Mouse (Mus musculus): ENCODE data around the gene Snx22. TPM values are rescaled to one million over a fixed set of nuclear protein-coding genes. Genes with fewer than 3 reads are reported as not detected.

Snx22 gene
- polyA plus RNA-seq, 1 experiment from 2014 or later, result 1.4 TPM

DNA sequence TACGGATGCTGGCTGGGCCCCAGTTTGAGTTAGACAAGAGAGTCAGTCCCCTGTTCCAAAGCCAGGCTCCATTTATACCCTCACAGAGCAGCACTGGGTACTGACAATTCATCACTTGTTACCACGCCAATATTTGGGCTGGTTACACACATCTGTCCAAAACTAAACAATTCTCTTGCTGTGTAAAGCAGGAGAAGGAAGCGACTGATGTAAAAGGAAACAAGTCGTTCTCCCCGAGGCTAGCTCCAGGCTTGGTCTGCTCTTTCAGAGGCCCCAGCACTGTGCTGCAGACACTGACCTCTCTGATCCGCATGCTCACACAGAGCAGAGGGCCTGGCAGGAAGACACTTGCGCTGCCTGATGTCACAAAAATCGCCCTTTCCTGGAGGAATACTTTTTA is 32.1 kb upstream of the Snx22 start:
- 78% methylated on average over 8 of the region's 8 CpGs for WGBS
- Histone ChIP-seq H3K4me2 (replicated peaks; ENCODE audit: low read depth, low read length) (no peak overlapping the region), H3K4me3 (ENCODE audit: low read depth, low read length) (no peak overlapping the region), H3K27ac (ENCODE audit: low read length) (no peak overlapping the region), H3K27me3 (ENCODE audit: control insufficient read depth, insufficient read depth, low read length) (no peaks in the 10 kb centered on the region), H3K9ac (replicated peaks; ENCODE audit: low read depth, low read length) (no peak overlapping the region), H3K36me3 (ENCODE audit: control insufficient read depth, insufficient read depth, low read length) (peaks cover 64% of the 10 kb centered on the region), H3K9me3 (ENCODE audit: control insufficient read depth, low read depth, low read length) (no peaks in the 10 kb centered on the region), H3K4me1 (ENCODE audit: control insufficient read depth, insufficient read depth, low read length) (no peaks in the 10 kb centered on the region)
- no peak for ATAC-seq (ENCODE audit: insufficient number of reproducible peaks, insufficient read depth, low FRiP score, low read depth)

DNA sequence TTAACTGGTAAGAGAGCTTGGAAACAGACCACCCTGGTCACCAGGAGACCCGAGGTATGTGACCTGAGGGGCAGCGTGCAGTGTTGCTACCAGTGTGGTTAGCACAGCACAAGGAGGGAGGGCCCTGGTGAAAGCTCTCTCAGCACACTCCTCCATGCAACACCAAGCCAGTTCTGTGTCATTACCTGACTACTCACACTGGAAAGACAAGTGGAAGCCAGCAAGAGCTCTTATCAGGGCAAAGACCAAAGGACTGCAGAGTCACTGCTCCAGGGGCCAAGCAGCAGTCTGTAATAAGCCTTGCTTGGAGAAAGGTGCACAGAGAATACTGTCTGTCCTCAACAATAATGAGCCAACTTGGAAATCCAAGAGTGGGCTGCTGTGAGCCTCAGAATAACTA is 23.1 kb upstream of the Snx22 start:
- Histone ChIP-seq H3K4me2 (replicated peaks; ENCODE audit: low read depth, low read length) (no peak overlapping the region), H3K36me3 (ENCODE audit: control insufficient read depth, insufficient read depth, low read length) (peaks cover 73% of the 10 kb centered on the region), H3K9ac (replicated peaks; ENCODE audit: low read depth, low read length) (no peak overlapping the region), H3K27me3 (ENCODE audit: control insufficient read depth, insufficient read depth, low read length) (no peaks in the 10 kb centered on the region), H3K4me3 (ENCODE audit: low read depth, low read length) (no peak overlapping the region), H3K4me1 (ENCODE audit: control insufficient read depth, insufficient read depth, low read length) (peaks cover 6% of the 10 kb centered on the region; the same call in 1 of the 2 replicates), H3K27ac (ENCODE audit: low read length) (no peak overlapping the region; the same call in 1 of the 2 replicates), H3K9me3 (ENCODE audit: control insufficient read depth, low read depth, low read length) (no peaks in the 10 kb centered on the region)
- ATAC-seq (ENCODE audit: insufficient number of reproducible peaks, insufficient read depth, low FRiP score, low read depth), result no peak
- whole genome bisulfite sequencing, result 59% methylated on average over 2 of the region's 2 CpGs

DNA sequence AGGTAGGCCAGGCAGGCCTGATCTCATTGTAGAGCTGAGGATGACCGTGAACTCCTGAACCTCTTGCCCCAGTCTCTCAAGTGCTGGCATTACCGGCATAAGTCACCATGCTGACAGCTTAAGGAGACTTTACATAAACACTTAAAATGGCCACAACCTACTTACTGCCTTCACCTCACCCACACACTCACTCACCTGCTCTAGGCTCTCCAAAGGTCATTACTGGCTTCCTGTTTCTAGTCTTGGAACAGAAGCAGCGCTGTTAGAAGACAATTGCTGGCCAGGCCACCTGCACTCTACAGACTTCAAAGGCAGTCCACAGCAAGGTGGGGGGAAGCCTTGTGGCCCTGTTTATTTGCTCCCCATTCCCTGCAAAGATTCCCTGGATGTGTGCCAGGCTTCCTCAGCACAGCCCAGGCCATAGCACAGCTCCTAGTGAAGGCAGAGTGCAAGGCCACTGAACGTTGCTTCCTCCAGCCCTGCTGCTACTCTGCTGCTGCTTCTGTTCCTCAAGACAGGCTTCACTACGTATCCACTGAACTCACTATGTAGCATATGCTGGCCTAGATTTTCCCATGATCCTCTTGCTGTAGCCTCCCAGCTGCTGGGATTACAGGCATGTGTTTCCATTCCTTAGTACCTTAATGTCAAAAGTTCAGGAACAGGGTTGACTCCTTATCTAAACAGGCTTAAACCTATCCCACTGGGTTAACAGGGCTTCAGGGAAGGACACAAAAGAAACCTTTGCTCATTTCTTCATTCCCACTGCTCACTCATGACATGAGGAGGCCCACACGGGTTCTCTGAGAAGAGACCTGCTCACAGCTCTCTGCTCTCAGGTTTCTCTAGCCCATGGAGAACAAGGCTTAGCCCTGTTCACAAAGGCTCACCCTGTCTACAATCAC is 22.1 kb upstream of the Snx22 start:
- Histone ChIP-seq H3K9me3 (ENCODE audit: control insufficient read depth, low read depth, low read length) (no peaks in the 10 kb centered on the region), H3K36me3 (ENCODE audit: control insufficient read depth, insufficient read depth, low read length) (peaks cover 72% of the 10 kb centered on the region), H3K4me2 (replicated peaks; ENCODE audit: low read depth, low read length) (no peak overlapping the region), H3K4me1 (ENCODE audit: control insufficient read depth, insufficient read depth, low read length) (peaks cover 6% of the 10 kb centered on the region; the same call in 1 of the 2 replicates), H3K27ac (ENCODE audit: low read length) (peak overlapping the region; percentile 28; the same call in 1 of the 2 replicates), H3K27me3 (ENCODE audit: control insufficient read depth, insufficient read depth, low read length) (no peaks in the 10 kb centered on the region), H3K9ac (replicated peaks; ENCODE audit: low read depth, low read length) (no peak overlapping the region), H3K4me3 (ENCODE audit: low read depth, low read length) (no peak overlapping the region)
- ATAC-seq (ENCODE audit: insufficient number of reproducible peaks, insufficient read depth, low FRiP score, low read depth), result no peak
- 31% methylated on average over 6 of the region's 6 CpGs for WGBS

DNA sequence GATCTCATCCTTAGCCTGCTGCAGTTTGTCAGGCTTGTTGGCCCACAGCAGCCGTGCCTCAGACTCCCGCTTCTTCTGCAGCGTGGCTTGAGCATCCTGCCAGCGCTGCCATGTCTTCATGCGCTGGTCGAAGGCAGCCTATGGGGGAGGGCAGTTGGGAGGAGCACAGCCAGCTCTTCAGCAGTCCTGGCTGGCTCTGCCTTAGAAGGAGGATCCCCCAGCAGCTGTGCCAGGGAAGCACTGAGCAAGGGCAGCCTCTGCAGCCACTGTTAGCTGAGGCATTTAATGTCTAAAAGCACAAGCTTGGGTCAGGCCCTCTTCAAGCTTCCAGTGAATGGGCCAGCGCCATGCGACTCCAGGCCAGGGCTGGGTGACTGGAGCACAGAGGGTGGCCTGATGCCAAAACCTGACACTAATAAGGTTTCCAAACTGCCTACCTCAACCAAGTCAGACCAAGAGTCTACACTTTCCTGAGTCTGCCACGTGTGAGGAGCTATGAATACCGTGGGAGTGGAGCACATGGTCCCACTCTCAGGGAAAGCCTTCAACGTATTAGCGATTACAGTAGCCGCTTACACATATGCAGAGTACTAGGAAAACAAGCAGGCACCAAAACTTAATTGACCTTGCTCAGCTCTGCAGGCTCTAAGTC is 21.2 kb upstream of the Snx22 start:
- ATAC-seq (ENCODE audit: insufficient number of reproducible peaks, insufficient read depth, low FRiP score, low read depth), result no peak
- no peak overlapping the region for H3K9ac ChIP-seq (replicated peaks; ENCODE audit: low read depth, low read length)
- H3K27ac ChIP-seq (ENCODE audit: low read length), result peak overlapping the region; percentile 33; the same call in 1 of the 2 replicates
- H3K4me3 ChIP-seq (ENCODE audit: low read depth, low read length), result no peak overlapping the region
- no peak overlapping the region for H3K4me2 ChIP-seq (replicated peaks; ENCODE audit: low read depth, low read length)
- H3K36me3 ChIP-seq (ENCODE audit: control insufficient read depth, insufficient read depth, low read length), result peaks cover 67% of the 10 kb centered on the region
- H3K4me1 ChIP-seq (ENCODE audit: control insufficient read depth, insufficient read depth, low read length), result peaks cover 6% of the 10 kb centered on the region; the same call in 1 of the 2 replicates
- 81% methylated on average over 13 of the region's 13 CpGs for WGBS
- H3K9me3 ChIP-seq (ENCODE audit: control insufficient read depth, low read depth, low read length), result no peaks in the 10 kb centered on the region
- H3K27me3 ChIP-seq (ENCODE audit: control insufficient read depth, insufficient read depth, low read length), result no peaks in the 10 kb centered on the region

DNA sequence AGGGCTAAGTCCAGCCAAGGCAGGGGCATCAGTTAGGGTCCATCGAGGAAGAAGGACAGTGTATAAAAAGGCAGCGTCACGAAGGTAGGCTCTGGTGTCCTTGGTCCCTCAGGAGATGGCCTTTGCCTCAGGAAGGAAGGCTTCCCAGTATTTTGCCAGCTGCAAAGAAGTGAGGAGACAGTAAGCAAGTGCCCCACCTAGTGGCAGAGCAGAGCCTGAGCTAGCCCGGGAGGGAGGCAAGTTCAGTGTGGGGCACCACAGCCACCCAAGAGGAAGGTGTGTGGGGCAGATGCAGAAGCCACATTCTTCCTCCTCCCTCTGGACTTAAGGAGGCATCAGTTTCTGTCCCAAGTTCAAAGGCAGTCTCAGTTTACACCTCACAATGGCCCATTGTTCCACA is 18.9 kb upstream of the Snx22 start:
- Histone ChIP-seq H3K9me3 (ENCODE audit: control insufficient read depth, low read depth, low read length) (no peaks in the 10 kb centered on the region), H3K27me3 (ENCODE audit: control insufficient read depth, insufficient read depth, low read length) (no peaks in the 10 kb centered on the region), H3K27ac (ENCODE audit: low read length) (no peak overlapping the region), H3K4me1 (ENCODE audit: control insufficient read depth, insufficient read depth, low read length) (peaks cover 6% of the 10 kb centered on the region; the same call in 1 of the 2 replicates), H3K9ac (replicated peaks; ENCODE audit: low read depth, low read length) (no peak overlapping the region), H3K36me3 (ENCODE audit: control insufficient read depth, insufficient read depth, low read length) (peaks cover 49% of the 10 kb centered on the region), H3K4me2 (replicated peaks; ENCODE audit: low read depth, low read length) (no peak overlapping the region), H3K4me3 (ENCODE audit: low read depth, low read length) (no peak overlapping the region)
- no peak; the same call in 1 of the 2 replicates for ATAC-seq (ENCODE audit: insufficient number of reproducible peaks, insufficient read depth, low FRiP score, low read depth)
- 57% methylated on average over 4 of the region's 4 CpGs for WGBS

- no peak overlapping the region for H3K4me2 ChIP-seq (replicated peaks; ENCODE audit: low read depth, low read length)
- ATAC-seq (ENCODE audit: insufficient number of reproducible peaks, insufficient read depth, low FRiP score, low read depth), result no peak
- peaks cover 35% of the 10 kb centered on the region for H3K36me3 ChIP-seq (ENCODE audit: control insufficient read depth, insufficient read depth, low read length)
- no peak overlapping the region for H3K4me3 ChIP-seq (ENCODE audit: low read depth, low read length)
- WGBS, result 94% methylated on average over 7 of the region's 7 CpGs
- H3K4me1 ChIP-seq (ENCODE audit: control insufficient read depth, insufficient read depth, low read length), result 0 out of 2 replicates have a peak, but pooled peaks cover under 1% of the 10 kb centered on the region
- H3K9me3 ChIP-seq (ENCODE audit: control insufficient read depth, low read depth, low read length), result no peaks in the 10 kb centered on the region
- no peaks in the 10 kb centered on the region for H3K27me3 ChIP-seq (ENCODE audit: control insufficient read depth, insufficient read depth, low read length)
- H3K27ac ChIP-seq (ENCODE audit: low read length), result no peak overlapping the region
- H3K9ac ChIP-seq (replicated peaks; ENCODE audit: low read depth, low read length), result no peak overlapping the region
Measured at GRCm38 (mm10) chr9:66087062-66087461, 17.5 kb upstream of the Snx22 start.

- Histone ChIP-seq H3K4me3 (ENCODE audit: low read depth, low read length) (no peak overlapping the region), H3K36me3 (ENCODE audit: control insufficient read depth, insufficient read depth, low read length) (peaks cover 21% of the 10 kb centered on the region), H3K4me1 (ENCODE audit: control insufficient read depth, insufficient read depth, low read length) (no peaks in the 10 kb centered on the region), H3K27me3 (ENCODE audit: control insufficient read depth, insufficient read depth, low read length) (no peaks in the 10 kb centered on the region), H3K9ac (replicated peaks; ENCODE audit: low read depth, low read length) (no peak overlapping the region), H3K4me2 (replicated peaks; ENCODE audit: low read depth, low read length) (no peak overlapping the region), H3K27ac (ENCODE audit: low read length) (no peak overlapping the region), H3K9me3 (ENCODE audit: control insufficient read depth, low read depth, low read length) (no peaks in the 10 kb centered on the region)
- 91% methylated on average over 3 of the region's 3 CpGs for WGBS
- no peak for ATAC-seq (ENCODE audit: insufficient number of reproducible peaks, insufficient read depth, low FRiP score, low read depth)
Measured at GRCm38 (mm10) chr9:66084171-66084570, 14.7 kb upstream of the Snx22 start.

GRCm38 (mm10) chr9:66081999-66082398 is 12.5 kb upstream of the Snx22 start:
- ATAC-seq (ENCODE audit: insufficient number of reproducible peaks, insufficient read depth, low FRiP score, low read depth), result no peak
- peaks cover 6% of the 10 kb centered on the region; the same call in 1 of the 2 replicates for H3K4me1 ChIP-seq (ENCODE audit: control insufficient read depth, insufficient read depth, low read length)
- WGBS, result 78% methylated on average over 4 of the region's 4 CpGs

More at GRCm38 (mm10) chr9:66081999-66082398, 12.5 kb upstream of the Snx22 start:
- no peaks in the 10 kb centered on the region for H3K9me3 ChIP-seq (ENCODE audit: control insufficient read depth, low read depth, low read length)
- H3K27me3 ChIP-seq (ENCODE audit: control insufficient read depth, insufficient read depth, low read length), result no peaks in the 10 kb centered on the region
- no peak overlapping the region for H3K9ac ChIP-seq (replicated peaks; ENCODE audit: low read depth, low read length)
- no peak overlapping the region for H3K4me2 ChIP-seq (replicated peaks; ENCODE audit: low read depth, low read length)
- no peak overlapping the region for H3K27ac ChIP-seq (ENCODE audit: low read length)
- H3K4me3 ChIP-seq (ENCODE audit: low read depth, low read length), result no peak overlapping the region
- H3K36me3 ChIP-seq (ENCODE audit: control insufficient read depth, insufficient read depth, low read length), result no peaks in the 10 kb centered on the region; the same call in 1 of the 2 replicates
